Comparison of ENCODE assay signal across 22 mouse cellular contexts in the genomic region with DNA sequence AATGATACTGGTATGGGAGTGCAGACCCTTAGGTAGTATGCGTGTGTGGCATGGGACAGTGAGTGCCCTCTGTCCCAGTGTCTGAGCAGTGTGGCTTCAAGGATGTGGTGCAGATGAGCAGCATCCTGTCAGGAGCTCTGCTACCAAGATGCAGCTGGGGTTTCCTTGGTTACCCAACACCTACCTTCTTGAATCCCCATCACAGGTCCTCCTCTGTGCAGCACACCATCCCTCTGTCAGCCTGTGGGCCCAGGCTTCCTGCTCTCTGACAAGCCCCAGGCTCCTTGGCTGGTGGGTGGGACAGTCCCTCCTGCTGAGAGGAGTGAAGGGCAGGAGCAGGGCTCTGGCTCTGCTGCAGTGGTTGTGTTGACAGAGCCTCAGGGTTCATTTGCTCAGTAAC. TPM values are rescaled to one million over a fixed set of nuclear protein-coding genes. Genes with fewer than 3 reads are reported as not detected.
A peak's percentile ranks its signal among the peaks of the same experiment; 100 is the strongest.
DNase-seq lines count a peak whose midpoint lies in the region; ATAC-seq and TF ChIP-seq lines count a peak whose summit lies in the region.
"Had no signal": no experiment of that assay in that cellular context is flagged by ENCODE, and none has a peak within 500 bp of the region (broad histone marks: within the 10 kb centered on the region; RNA-seq: fewer than 3 reads in every experiment).

No protein-coding gene starts in this region.

- no peak overlapping the region for H3K4me3 ChIP-seq in midbrain, postnatal 0 days (ENCODE audit: low read depth, low read length)
- no peak overlapping the region for H3K4me3 ChIP-seq in midbrain, embryonic 11.5 days (ENCODE audit: low read depth, low read length)
- no peak overlapping the region for H3K4me3 ChIP-seq in kidney, embryonic 14.5 days (ENCODE audit: low read length)
- H3K4me3 ChIP-seq: embryonic facial prominence, embryonic 12.5 days; forebrain, embryonic 15.5 days; heart, adult 2 months; heart, embryonic 12.5 days; hindbrain, embryonic 10.5 days had no signal

- 0 out of 2 replicates have a peak overlapping the region, but pooled peaks have one; percentile 19 for H3K9ac ChIP-seq in midbrain, postnatal 0 days (replicated peaks; ENCODE audit: low read length, poor library complexity, severe bottlenecking)
- no peak overlapping the region for H3K9ac ChIP-seq in midbrain, embryonic 11.5 days (ENCODE audit: low read length)
- H3K9ac ChIP-seq in kidney, embryonic 14.5 days (ENCODE audit: low read depth, low read length) = no peak overlapping the region
- H3K9ac ChIP-seq: embryonic facial prominence, embryonic 12.5 days; forebrain, embryonic 15.5 days; heart, embryonic 12.5 days; hindbrain, embryonic 14.5 days had no signal

- 100% methylated on average over 1 of the region's 1 CpGs for WGBS in midbrain, postnatal 0 days
- WGBS in midbrain, embryonic 11.5 days = 100% methylated on average over 1 of the region's 1 CpGs
- WGBS in kidney, embryonic 14.5 days = 87% methylated on average over 1 of the region's 1 CpGs

- no peak overlapping the region for H3K4me2 ChIP-seq in midbrain, postnatal 0 days (ENCODE audit: low read depth, low read length, poor library complexity, severe bottlenecking)
- H3K4me2 ChIP-seq in midbrain, embryonic 11.5 days = no peak overlapping the region
- no peak overlapping the region for H3K4me2 ChIP-seq in kidney, embryonic 14.5 days (replicated peaks; ENCODE audit: low read depth, low read length)
- H3K4me2 ChIP-seq: embryonic facial prominence, embryonic 12.5 days; forebrain, embryonic 15.5 days; heart, embryonic 12.5 days; hindbrain, embryonic 14.5 days had no signal

- H3K27ac ChIP-seq in midbrain, postnatal 0 days (ENCODE audit: low read depth, low read length) = no peak overlapping the region
- H3K27ac ChIP-seq in midbrain, embryonic 11.5 days (ENCODE audit: low read depth, low read length) = no peak overlapping the region
- H3K27ac ChIP-seq in kidney, embryonic 14.5 days (ENCODE audit: low read depth, low read length) = no peak overlapping the region
- H3K27ac ChIP-seq: embryonic facial prominence, embryonic 12.5 days; forebrain, embryonic 15.5 days; heart, adult 2 months; hindbrain, embryonic 10.5 days; hindbrain, embryonic 14.5 days had no signal

- H3K36me3 ChIP-seq in midbrain, postnatal 0 days (ENCODE audit: insufficient read depth, low read length) = peaks cover 28% of the 10 kb centered on the region
- peaks cover 2% of the 10 kb centered on the region; the same call in 1 of the 2 replicates for H3K36me3 ChIP-seq in midbrain, embryonic 11.5 days (ENCODE audit: control insufficient read depth, insufficient read depth, low read length)
- peaks cover 31% of the 10 kb centered on the region for H3K36me3 ChIP-seq in kidney, embryonic 14.5 days (ENCODE audit: control insufficient read depth, insufficient read depth, low read length)

- H3K27me3 ChIP-seq in midbrain, postnatal 0 days (ENCODE audit: insufficient read depth, low read length) = no peaks in the 10 kb centered on the region
- H3K27me3 ChIP-seq in midbrain, embryonic 11.5 days (ENCODE audit: control insufficient read depth, insufficient read depth, low read length) = no peaks in the 10 kb centered on the region
- H3K27me3 ChIP-seq in kidney, embryonic 14.5 days (ENCODE audit: control insufficient read depth, insufficient read depth, low read length) = no peaks in the 10 kb centered on the region
- H3K27me3 ChIP-seq: embryonic facial prominence, embryonic 12.5 days; forebrain, embryonic 15.5 days had no signal

- no peak for DNase-seq in frontal cortex, postnatal 14 days (ENCODE audit: low spot score in 2 of 2)
- no peak for DNase-seq in midbrain, postnatal 0 days (ENCODE audit: low spot score)
- DNase-seq in midbrain, embryonic 11.5 days (ENCODE audit: low spot score, missing footprints) = no peak
- DNase-seq in induced T-regulatory cell, adult 2 months (ENCODE audit: low read depth) = peak; percentile 26
- DNase-seq in spleen, postnatal 36 days (ENCODE audit: low spot score in 2 of 2) = no peak
- DNase-seq: cerebellum, adult 2 months; gastrocnemius, postnatal 14 days; heart, adult 2 months had no signal

- TF ChIP-seq CTCF in midbrain, postnatal 0 days (IDR thresholded peaks at IDR 0.05) = no peak

- H3K4me1 ChIP-seq in midbrain, postnatal 0 days (ENCODE audit: insufficient read depth, low read length) = peaks cover 9% of the 10 kb centered on the region
- peaks cover 9% of the 10 kb centered on the region for H3K4me1 ChIP-seq in midbrain, embryonic 11.5 days (ENCODE audit: control insufficient read depth, insufficient read depth, low read length)
- H3K4me1 ChIP-seq in kidney, embryonic 14.5 days (ENCODE audit: control insufficient read depth, insufficient read depth, low read length) = no peaks in the 10 kb centered on the region

- ATAC-seq in frontal cortex, adult (ENCODE audit: low TSS enrichment) = peak; percentile 39
- no peak for ATAC-seq in midbrain, postnatal 0 days (ENCODE audit: low FRiP score)
- ATAC-seq in midbrain, embryonic 11.5 days (ENCODE audit: low FRiP score) = no peak
- no peak for ATAC-seq in kidney, embryonic 14.5 days (ENCODE audit: low FRiP score, low TSS enrichment)
- ATAC-seq: forebrain, embryonic 15.5 days had no signal

- no peaks in the 10 kb centered on the region for H3K9me3 ChIP-seq in midbrain, postnatal 0 days (ENCODE audit: low read length)
- no peaks in the 10 kb centered on the region for H3K9me3 ChIP-seq in midbrain, embryonic 11.5 days (ENCODE audit: control insufficient read depth, low read length)
- H3K9me3 ChIP-seq in kidney, embryonic 14.5 days (ENCODE audit: control insufficient read depth, low read length) = no peaks in the 10 kb centered on the region
- H3K9me3 ChIP-seq: embryonic facial prominence, embryonic 12.5 days; forebrain, embryonic 15.5 days; heart, embryonic 12.5 days; hindbrain, embryonic 10.5 days had no signal

RNA-seq across cellular contexts. Expression of a gene that starts 17.3 kb away (rescaled TPM):
- total RNA-seq in midbrain, postnatal 0 days (2014; rRNA removed) = 167 and 192 TPM in 2 replicates
- polyA plus RNA-seq in midbrain, postnatal 0 days (2015; fragmentation: Nextera tagmentation; extraction: Ambion mirVana) = 153 and 162 TPM in 2 replicates
- polyA plus RNA-seq in midbrain, embryonic 11.5 days (2014; fragmentation: Nextera tagmentation; extraction: Ambion mirVana) = 35.4 and 48.3 TPM in 2 replicates
- polyA plus RNA-seq in kidney, embryonic 14.5 days (2014; fragmentation: Nextera tagmentation; extraction: Ambion mirVana) = 8.2 and 9.0 TPM in 2 replicates

RNA-seq across cellular contexts. Expression of a gene that starts 21.5 kb away (rescaled TPM):
- not detected in 2 replicates for total RNA-seq in midbrain, postnatal 0 days (2014; rRNA removed)
- 0.12 TPM in 1 of 2 replicates, not detected in the other for polyA plus RNA-seq in midbrain, postnatal 0 days (2015; fragmentation: Nextera tagmentation; extraction: Ambion mirVana)
- polyA plus RNA-seq in midbrain, embryonic 11.5 days (2014; fragmentation: Nextera tagmentation; extraction: Ambion mirVana) = not detected in 2 replicates
- polyA plus RNA-seq in kidney, embryonic 14.5 days (2014; fragmentation: Nextera tagmentation; extraction: Ambion mirVana) = 0.12 and 0.41 TPM in 2 replicates
- total RNA-seq: adrenal gland, adult 18-20 months; adrenal gland, postnatal 14 days; common myeloid progenitor, adult 5-6 weeks; gastrocnemius, adult 18-20 months; gastrocnemius, postnatal 14 days; heart, postnatal 25 days had no signal
- polyA plus RNA-seq: cerebellum, adult 2 months; frontal cortex, adult 2 months; gonadal fat pad, adult 2 months had no signal

RNA-seq across cellular contexts. Expression of a gene that starts 34.5 kb away (rescaled TPM):
- total RNA-seq in midbrain, postnatal 0 days (2014; rRNA removed) = 34.9 and 41.1 TPM in 2 replicates
- 36.1 and 36.4 TPM in 2 replicates for polyA plus RNA-seq in midbrain, postnatal 0 days (2015; fragmentation: Nextera tagmentation; extraction: Ambion mirVana)
- polyA plus RNA-seq in midbrain, embryonic 11.5 days (2014; fragmentation: Nextera tagmentation; extraction: Ambion mirVana) = 28.5 and 31.9 TPM in 2 replicates
- polyA plus RNA-seq in kidney, embryonic 14.5 days (2014; fragmentation: Nextera tagmentation; extraction: Ambion mirVana) = 35.4 and 37.6 TPM in 2 replicates

RNA-seq across cellular contexts. Expression of a gene that starts 34.5 kb away (rescaled TPM):
- 60.5 and 69.6 TPM in 2 replicates for total RNA-seq in midbrain, postnatal 0 days (2014; rRNA removed)
- 49.0 and 59.3 TPM in 2 replicates for polyA plus RNA-seq in midbrain, postnatal 0 days (2015; fragmentation: Nextera tagmentation; extraction: Ambion mirVana)
- 46.0 and 46.8 TPM in 2 replicates for polyA plus RNA-seq in midbrain, embryonic 11.5 days (2014; fragmentation: Nextera tagmentation; extraction: Ambion mirVana)
- polyA plus RNA-seq in kidney, embryonic 14.5 days (2014; fragmentation: Nextera tagmentation; extraction: Ambion mirVana) = 46.0 and 47.0 TPM in 2 replicates

RNA-seq across cellular contexts. Expression of a gene that starts 51.2 kb away (rescaled TPM):
- total RNA-seq in midbrain, postnatal 0 days (2014; rRNA removed) = 19.8 and 20.8 TPM in 2 replicates
- polyA plus RNA-seq in midbrain, postnatal 0 days (2015; fragmentation: Nextera tagmentation; extraction: Ambion mirVana) = 27.4 and 29.0 TPM in 2 replicates
- 22.1 and 25.8 TPM in 2 replicates for polyA plus RNA-seq in midbrain, embryonic 11.5 days (2014; fragmentation: Nextera tagmentation; extraction: Ambion mirVana)
- polyA plus RNA-seq in kidney, embryonic 14.5 days (2014; fragmentation: Nextera tagmentation; extraction: Ambion mirVana) = 15.7 and 22.3 TPM in 2 replicates
